Mouse (Mus musculus) frontal cortex, postnatal 10 days (tissue): ENCODE data around the gene A130010J15Rik.
A peak's percentile ranks its signal among the peaks of the same experiment; 100 is the strongest.

ENCODE experiments used
- DNase-seq, 2 experiments: peaks; one replicate each; pipeline ENCODE4 v3.0.0; 2022; ENCODE audit warnings: low spot score in 2 of 2, mixed read lengths in 1 of 2

A130010J15Rik gene

GRCm38 (mm10) chr1:193167746-193168145 lies at the start of gene A130010J15Rik:
A130010J15Rik (plus strand) TSS chr1:193168046.
- no peak for DNase-seq

- DNase-seq: no peak
These were observed 45.1 kb upstream of the A130010J15Rik start for GRCm38 (mm10) chr1:193122793-193123192.

- DNase-seq: no peak
These were observed 44.6 kb upstream of the A130010J15Rik start for GRCm38 (mm10) chr1:193123290-193123689.

- no peak for DNase-seq
These were observed 42.0 kb upstream of the A130010J15Rik start for GRCm38 (mm10) chr1:193125835-193126234.

- no peak for DNase-seq
These were observed 39.8 kb upstream of the A130010J15Rik start for GRCm38 (mm10) chr1:193128055-193128454.

- DNase-seq: no peak
These were observed 38.5 kb upstream of the A130010J15Rik start for GRCm38 (mm10) chr1:193129321-193129720.

GRCm38 (mm10) chr1:193129786-193130455 lies 37.9 kb upstream of the A130010J15Rik start, which contains the start of gene Diexf:
Diexf (minus strand) TSS chr1:193130272.
- peak; percentile 93 to 95 for DNase-seq

GRCm38 (mm10) chr1:193130456-193130825 lies 37.4 kb upstream of the A130010J15Rik start:
- DNase-seq: no peak

GRCm38 (mm10) chr1:193130839-193131238 lies 37.0 kb upstream of the A130010J15Rik start:
- no peak for DNase-seq

- no peak for DNase-seq
These were observed 36.4 kb upstream of the A130010J15Rik start for GRCm38 (mm10) chr1:193131311-193131948.

GRCm38 (mm10) chr1:193132385-193132784 lies 35.5 kb upstream of the A130010J15Rik start:
- DNase-seq: no peak

GRCm38 (mm10) chr1:193133726-193134125 lies 34.1 kb upstream of the A130010J15Rik start:
- DNase-seq: no peak

- no peak for DNase-seq
These were observed 29.8 kb upstream of the A130010J15Rik start for GRCm38 (mm10) chr1:193138087-193138486.

GRCm38 (mm10) chr1:193138669-193139068 lies 29.2 kb upstream of the A130010J15Rik start:
- no peak for DNase-seq

- no peak for DNase-seq
These were observed 26.7 kb upstream of the A130010J15Rik start for GRCm38 (mm10) chr1:193141118-193141517.

- DNase-seq: no peak
These were observed 25.3 kb upstream of the A130010J15Rik start for GRCm38 (mm10) chr1:193142517-193143062.

GRCm38 (mm10) chr1:193144516-193144915 lies 23.3 kb upstream of the A130010J15Rik start:
- DNase-seq: no peak

- DNase-seq: no peak
These were observed 22.7 kb upstream of the A130010J15Rik start for GRCm38 (mm10) chr1:193145101-193145500.

GRCm38 (mm10) chr1:193146416-193146815 lies 21.4 kb upstream of the A130010J15Rik start:
- no peak for DNase-seq

GRCm38 (mm10) chr1:193149231-193149630 lies 18.6 kb upstream of the A130010J15Rik start:
- no peak for DNase-seq

- DNase-seq: no peak
These were observed 16.7 kb upstream of the A130010J15Rik start for GRCm38 (mm10) chr1:193151134-193151533.

- no peak for DNase-seq
These were observed 15.0 kb upstream of the A130010J15Rik start, which contains the start of gene Irf6 for GRCm38 (mm10) chr1:193152872-193153271. Irf6 (plus strand) TSS chr1:193153111.

GRCm38 (mm10) chr1:193153561-193153960 lies 14.3 kb upstream of the A130010J15Rik start:
- DNase-seq: no peak
